Mouse (Mus musculus): ENCODE data around the gene Myo5a.
"Not testable (repeated sequence)": the region's sequence is repeated elsewhere in the genome, so short reads cannot be mapped to it uniquely, and the experiment has no call there.

The Myo5a gene

GRCm38 (mm10) chr9:75253158-75253557 lies 182.3 kb downstream of the Myo5a start:
- DNase-seq = not testable (repeated sequence)

- DNase-seq = no peak
These were observed 183.0 kb downstream of the Myo5a start for GRCm38 (mm10) chr9:75253766-75254165.

GRCm38 (mm10) chr9:75254196-75254955 lies 183.6 kb downstream of the Myo5a start:
- peak in 1 of 2 experiments; percentile 38 for DNase-seq

GRCm38 (mm10) chr9:75255820-75256545 lies 185.2 kb downstream of the Myo5a start:
- no peak for DNase-seq

- DNase-seq = no peak
These were observed 188.0 kb downstream of the Myo5a start for GRCm38 (mm10) chr9:75258792-75259191.

- no peak for DNase-seq
These were observed 188.8 kb downstream of the Myo5a start for GRCm38 (mm10) chr9:75259656-75260055.

- DNase-seq = no peak
These were observed 190.6 kb downstream of the Myo5a start for GRCm38 (mm10) chr9:75261332-75261872.

- DNase-seq = no peak
These were observed 191.5 kb downstream of the Myo5a start for GRCm38 (mm10) chr9:75262235-75262826.

GRCm38 (mm10) chr9:75264008-75264718 lies 193.3 kb downstream of the Myo5a start:
- no peak for DNase-seq

GRCm38 (mm10) chr9:75267147-75267546 lies 196.3 kb downstream of the Myo5a start:
- DNase-seq = no peak

- no peak for DNase-seq
These were observed 199.6 kb downstream of the Myo5a start for GRCm38 (mm10) chr9:75270382-75270781.

GRCm38 (mm10) chr9:75271539-75271938 lies 200.7 kb downstream of the Myo5a start:
- DNase-seq = no peak
